Mouse (Mus musculus): ENCODE measurements around the gene Htra2. TPM values are rescaled to one million over a fixed set of nuclear protein-coding genes. Genes with fewer than 3 reads are reported as not detected.

The Htra2 gene
- total and polyA plus RNA-seq, 2 experiments from 2014 or later: 47.0 to 81.0 TPM

- Histone ChIP-seq H3K4me3 (ENCODE audit: low read depth, low read length) (no peak overlapping the region), H3K4me2 (ENCODE audit: low read depth) (no peak overlapping the region), H3K4me1 (ENCODE audit: insufficient read depth) (no peaks in the 10 kb centered on the region), H3K9me3 (ENCODE audit: low read length) (no peaks in the 10 kb centered on the region), H3K27ac (ENCODE audit: low read depth, low read length) (no peak overlapping the region), H3K9ac (no peak overlapping the region), H3K36me3 (ENCODE audit: insufficient read depth) (no peaks in the 10 kb centered on the region), H3K27me3 (ENCODE audit: insufficient read depth, low read length) (no peaks in the 10 kb centered on the region; the same call in 1 of the 2 replicates)
- no peak for TF ChIP-seq CTCF (IDR thresholded peaks at IDR 0.05; ENCODE audit: low read depth)
- 77% methylated on average over 7 of the region's 7 CpGs for WGBS
- ATAC-seq (no peak), DNase-seq (no peak)
Measured at GRCm38 (mm10) chr6:83010010-83010409, 45.1 kb downstream of the Htra2 start.

- no peak for DNase-seq
- H3K4me1 ChIP-seq (ENCODE audit: insufficient read depth): no peaks in the 10 kb centered on the region
- H3K9me3 ChIP-seq (ENCODE audit: low read length): no peaks in the 10 kb centered on the region
- no peaks in the 10 kb centered on the region for H3K36me3 ChIP-seq (ENCODE audit: insufficient read depth)
- no peak for ATAC-seq
- no peak overlapping the region for H3K27ac ChIP-seq (ENCODE audit: low read depth, low read length)
- no peak overlapping the region for H3K4me3 ChIP-seq (ENCODE audit: low read depth, low read length)
- no peak overlapping the region for H3K4me2 ChIP-seq (ENCODE audit: low read depth)
- no peak overlapping the region for H3K9ac ChIP-seq
- H3K27me3 ChIP-seq (ENCODE audit: insufficient read depth, low read length): no peaks in the 10 kb centered on the region; the same call in 1 of the 2 replicates
- TF ChIP-seq CTCF (IDR thresholded peaks at IDR 0.05; ENCODE audit: low read depth): no peak
- WGBS: 81% methylated on average over 3 of the region's 3 CpGs
Measured at GRCm38 (mm10) chr6:83008659-83009058, 46.4 kb downstream of the Htra2 start.

GRCm38 (mm10) chr6:83006114-83006513, 49.0 kb downstream of the Htra2 start:
- H3K9me3 ChIP-seq (ENCODE audit: low read length): no peaks in the 10 kb centered on the region
- WGBS: 87% methylated on average over 6 of the region's 6 CpGs
- no peak for TF ChIP-seq CTCF (IDR thresholded peaks at IDR 0.05; ENCODE audit: low read depth)
- no peak overlapping the region for H3K9ac ChIP-seq
- H3K4me1 ChIP-seq (ENCODE audit: insufficient read depth): no peaks in the 10 kb centered on the region
- H3K4me3 ChIP-seq (ENCODE audit: low read depth, low read length): no peak overlapping the region
- H3K4me2 ChIP-seq (ENCODE audit: low read depth): no peak overlapping the region
- H3K36me3 ChIP-seq (ENCODE audit: insufficient read depth): no peaks in the 10 kb centered on the region
- ATAC-seq (no peak), DNase-seq (no peak)
- H3K27ac ChIP-seq (ENCODE audit: low read depth, low read length): no peak overlapping the region
- no peaks in the 10 kb centered on the region for H3K27me3 ChIP-seq (ENCODE audit: insufficient read depth, low read length)

GRCm38 (mm10) chr6:83005444-83006011, 49.5 kb downstream of the Htra2 start:
- Histone ChIP-seq H3K27ac (ENCODE audit: low read depth, low read length) (no peak overlapping the region), H3K4me2 (ENCODE audit: low read depth) (no peak overlapping the region), H3K36me3 (ENCODE audit: insufficient read depth) (no peaks in the 10 kb centered on the region), H3K4me1 (ENCODE audit: insufficient read depth) (no peaks in the 10 kb centered on the region), H3K9me3 (ENCODE audit: low read length) (no peaks in the 10 kb centered on the region), H3K9ac (no peak overlapping the region), H3K4me3 (ENCODE audit: low read depth, low read length) (no peak overlapping the region), H3K27me3 (ENCODE audit: insufficient read depth, low read length) (no peaks in the 10 kb centered on the region)
- ATAC-seq (no peak), DNase-seq (no peak)
- WGBS: 80% methylated on average over 10 of the region's 10 CpGs
- no peak for TF ChIP-seq CTCF (IDR thresholded peaks at IDR 0.05; ENCODE audit: low read depth)

- Histone ChIP-seq H3K9me3 (ENCODE audit: low read length) (no peaks in the 10 kb centered on the region), H3K27me3 (ENCODE audit: insufficient read depth, low read length) (no peaks in the 10 kb centered on the region), H3K27ac (ENCODE audit: low read depth, low read length) (no peak overlapping the region), H3K4me3 (ENCODE audit: low read depth, low read length) (no peak overlapping the region), H3K36me3 (ENCODE audit: insufficient read depth) (no peaks in the 10 kb centered on the region), H3K4me1 (ENCODE audit: insufficient read depth) (no peaks in the 10 kb centered on the region), H3K4me2 (ENCODE audit: low read depth) (no peak overlapping the region), H3K9ac (no peak overlapping the region)
- no peak for TF ChIP-seq CTCF (IDR thresholded peaks at IDR 0.05; ENCODE audit: low read depth)
- DNase-seq (no peak), ATAC-seq (no peak)
- WGBS: 60% methylated on average over 7 of the region's 7 CpGs
Measured at GRCm38 (mm10) chr6:83004872-83005271, 50.2 kb downstream of the Htra2 start.

GRCm38 (mm10) chr6:83004309-83004708, 50.8 kb downstream of the Htra2 start:
- DNase-seq (no peak), ATAC-seq (no peak)
- Histone ChIP-seq H3K9me3 (ENCODE audit: low read length) (no peaks in the 10 kb centered on the region), H3K4me3 (ENCODE audit: low read depth, low read length) (no peak overlapping the region), H3K36me3 (ENCODE audit: insufficient read depth) (no peaks in the 10 kb centered on the region), H3K4me1 (ENCODE audit: insufficient read depth) (no peaks in the 10 kb centered on the region), H3K27me3 (ENCODE audit: insufficient read depth, low read length) (no peaks in the 10 kb centered on the region), H3K9ac (no peak overlapping the region), H3K4me2 (ENCODE audit: low read depth) (no peak overlapping the region), H3K27ac (ENCODE audit: low read depth, low read length) (no peak overlapping the region)
- 74% methylated on average over 2 of the region's 2 CpGs for WGBS
- no peak for TF ChIP-seq CTCF (IDR thresholded peaks at IDR 0.05; ENCODE audit: low read depth)

- H3K4me2 ChIP-seq (ENCODE audit: low read depth): no peak overlapping the region
- H3K36me3 ChIP-seq (ENCODE audit: insufficient read depth): no peaks in the 10 kb centered on the region
- no peaks in the 10 kb centered on the region for H3K4me1 ChIP-seq (ENCODE audit: insufficient read depth)
- no peaks in the 10 kb centered on the region for H3K27me3 ChIP-seq (ENCODE audit: insufficient read depth, low read length)
- no peak overlapping the region for H3K4me3 ChIP-seq (ENCODE audit: low read depth, low read length)
- no peak overlapping the region for H3K27ac ChIP-seq (ENCODE audit: low read depth, low read length)
- TF ChIP-seq CTCF (IDR thresholded peaks at IDR 0.05; ENCODE audit: low read depth): no peak
- no peak for ATAC-seq
- no peak for DNase-seq
- H3K9me3 ChIP-seq (ENCODE audit: low read length): no peaks in the 10 kb centered on the region
- no peak overlapping the region for H3K9ac ChIP-seq
- WGBS: 88% methylated on average over 5 of the region's 5 CpGs
Measured at GRCm38 (mm10) chr6:83003850-83004249, 51.2 kb downstream of the Htra2 start.
